Mouse (Mus musculus): ENCODE data around the gene Enpp3.

- TF ChIP-seq CTCF (IDR thresholded peaks at IDR 0.05; ENCODE audit: low read depth, low read length): no peak
- TF ChIP-seq POLR2A (IDR thresholded peaks at IDR 0.05; ENCODE audit: extremely low read depth, insufficient read depth, low read length): no peak
Measured at GRCm38 (mm10) chr10:24828136-24828535, 14.5 kb downstream of the Enpp3 start.
